Mouse (Mus musculus) spleen, postnatal 4 days (tissue): ENCODE measurements around the gene P2ry2.

Source experiments
- DNase-seq, 2 experiments: peaks; one replicate each; pipeline ENCODE4 v3.0.0; 2022; ENCODE audit warnings: low spot score in 2 of 2

P2ry2 gene

GRCm38 (mm10) chr7:101027623-101028443 is 15.2 kb upstream of the P2ry2 start:
- no peak for DNase-seq

GRCm38 (mm10) chr7:101026836-101027235 is 14.2 kb upstream of the P2ry2 start:
- DNase-seq: no peak

DNA sequence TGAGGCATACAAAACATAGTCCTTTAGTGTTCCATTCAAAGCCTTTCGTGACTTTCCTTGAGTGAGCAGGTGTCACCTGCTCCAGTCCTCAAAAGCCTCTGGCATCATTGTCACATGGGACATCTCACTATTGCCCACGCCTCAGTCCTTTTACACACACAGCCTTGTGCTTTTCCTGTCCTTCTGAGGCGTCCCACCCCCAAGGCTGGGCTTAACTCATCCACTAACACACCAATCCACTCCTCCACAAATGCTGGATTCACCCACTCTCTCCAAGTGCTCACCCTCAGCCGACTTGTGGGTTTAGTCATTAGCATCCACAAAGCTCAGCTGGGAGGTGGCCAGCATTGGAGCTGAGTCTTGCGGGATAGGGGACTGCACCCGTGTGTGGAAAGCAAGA is 4.8 kb upstream of the P2ry2 start:
- DNase-seq: no peak

DNA sequence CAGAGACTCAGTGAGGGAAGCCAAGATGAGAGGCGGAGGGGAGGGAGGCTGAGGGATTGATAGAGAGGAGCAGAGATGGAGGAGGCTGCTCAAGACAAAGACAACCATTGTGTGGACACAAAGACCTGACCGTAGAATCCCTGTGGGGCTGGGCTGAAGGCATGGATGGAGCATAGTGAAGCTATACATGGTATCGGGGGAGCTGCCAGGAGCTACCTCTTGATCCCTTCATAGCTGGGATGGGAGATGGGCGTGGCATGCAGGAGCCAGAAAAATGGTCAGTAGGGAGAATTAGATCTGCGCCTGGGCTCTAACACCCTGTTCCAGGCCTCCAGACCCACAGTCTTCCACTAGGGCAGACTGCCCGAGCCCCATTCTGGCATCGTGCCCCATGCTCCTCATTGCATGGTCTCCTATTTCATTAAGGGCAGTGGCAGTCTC is 4.4 kb upstream of the P2ry2 start:
- no peak for DNase-seq

DNA sequence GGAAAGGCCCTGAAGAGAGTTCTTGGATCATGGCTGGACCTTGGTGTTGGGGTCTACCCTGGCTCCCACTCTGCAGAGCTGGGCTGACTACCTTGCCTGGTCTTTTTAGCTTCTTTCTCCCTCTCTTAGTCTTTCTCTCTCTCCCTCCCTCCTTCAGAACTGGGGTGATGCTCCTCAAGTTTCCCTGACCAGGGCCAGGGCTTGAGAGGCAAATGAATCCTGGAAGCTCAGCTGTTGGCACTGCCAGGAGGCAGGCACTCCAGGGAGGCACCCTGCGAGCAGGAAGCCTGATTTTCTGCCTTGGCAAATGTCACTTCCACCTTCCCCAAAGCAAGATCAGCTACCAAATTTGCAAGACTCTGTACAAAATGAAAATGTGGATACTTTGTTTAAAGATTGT is 2.3 kb upstream of the P2ry2 start:
- no peak for DNase-seq

- DNase-seq: no peak
These were observed 1.4 kb upstream of the P2ry2 start for GRCm38 (mm10) chr7:101014041-101014440.

GRCm38 (mm10) chr7:101011681-101012367 is 842 bp downstream of the P2ry2 start:
- peak; percentile 52 to 80 for DNase-seq

DNA sequence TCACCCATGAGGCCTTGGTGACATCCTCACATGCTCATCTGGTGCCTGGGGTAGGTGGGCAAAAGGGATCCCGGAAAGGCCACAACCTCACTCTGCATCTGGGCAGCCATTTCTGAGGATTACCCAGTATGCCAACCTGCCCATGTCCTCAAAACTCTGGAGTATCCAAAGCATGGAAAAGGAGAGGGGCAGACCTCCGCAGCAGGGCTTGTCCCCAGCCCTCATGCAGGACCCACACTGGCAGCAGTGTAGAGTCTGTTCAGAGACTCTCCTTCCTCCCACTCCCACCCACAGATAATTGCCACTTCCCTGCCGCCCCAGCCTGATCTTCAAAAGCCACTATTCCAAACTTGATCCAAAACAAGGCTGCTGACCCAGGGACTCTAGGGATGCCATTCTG is 1.9 kb downstream of the P2ry2 start:
- DNase-seq: no peak

- DNase-seq: no peak
These were observed 6.5 kb downstream of the P2ry2 start for GRCm38 (mm10) chr7:101006201-101006600.

GRCm38 (mm10) chr7:101005119-101005518 is 7.5 kb downstream of the P2ry2 start:
- no peak for DNase-seq

- no peak for DNase-seq
These were observed 9.0 kb downstream of the P2ry2 start for GRCm38 (mm10) chr7:101003442-101004326.

DNA sequence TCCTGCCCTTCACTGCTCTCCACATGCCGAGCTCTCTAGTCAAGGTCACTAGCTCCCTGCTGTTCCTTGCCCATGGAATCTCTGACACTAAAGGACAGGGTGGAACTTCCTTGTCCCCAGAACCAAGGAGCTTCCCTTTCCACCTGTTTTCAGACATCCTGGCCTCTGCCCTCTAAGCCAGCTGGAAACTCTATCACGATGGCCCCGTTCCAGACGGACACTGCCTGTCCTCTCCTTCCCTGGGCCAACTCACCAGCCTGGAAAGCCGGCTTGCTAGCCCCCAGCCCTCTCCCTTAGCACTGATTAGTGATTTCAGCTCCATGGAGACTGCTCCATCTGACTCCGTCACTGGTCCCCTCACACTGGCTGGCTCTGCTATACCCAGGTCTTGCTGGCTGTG is 10.4 kb downstream of the P2ry2 start:
- DNase-seq: no peak

DNA sequence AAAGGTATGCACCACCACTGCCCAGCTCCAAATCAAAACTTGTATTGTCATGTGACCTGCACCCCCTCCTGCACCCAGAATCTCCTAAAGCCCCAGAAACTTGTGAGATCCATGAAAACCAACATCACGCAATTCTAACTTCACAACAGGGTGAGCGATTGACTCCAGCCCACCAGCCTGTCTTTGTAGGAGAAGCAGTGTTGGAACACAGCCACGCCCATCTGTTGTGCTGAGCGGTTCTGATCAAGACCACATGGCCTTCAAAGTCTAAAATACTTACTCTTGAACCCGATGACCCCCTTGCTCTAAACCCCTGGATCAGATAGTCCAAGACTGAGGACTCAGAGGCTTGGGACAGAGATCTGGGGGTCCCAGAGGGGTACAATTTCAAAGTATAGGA is 13.0 kb downstream of the P2ry2 start:
- DNase-seq: no peak

DNA sequence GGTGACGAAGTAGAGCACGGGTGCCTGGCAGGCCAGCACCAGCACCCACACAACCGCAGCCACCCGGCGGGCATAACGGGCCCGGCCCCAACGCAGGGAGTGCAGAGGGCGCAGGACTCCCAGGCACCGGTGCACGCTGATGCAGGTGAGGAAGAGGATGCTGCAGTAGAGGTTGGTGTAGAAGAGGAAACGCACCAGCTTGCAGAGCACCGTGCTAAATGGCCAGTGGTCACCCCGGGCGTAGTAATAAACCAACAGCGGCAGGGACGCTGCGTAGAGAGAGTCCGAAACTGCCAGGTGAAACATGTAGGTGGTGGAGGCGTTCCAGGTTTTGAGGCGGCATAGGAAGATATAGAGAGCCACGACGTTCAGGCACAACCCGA is 14.1 kb downstream of the P2ry2 start:
- no peak for DNase-seq

DNA sequence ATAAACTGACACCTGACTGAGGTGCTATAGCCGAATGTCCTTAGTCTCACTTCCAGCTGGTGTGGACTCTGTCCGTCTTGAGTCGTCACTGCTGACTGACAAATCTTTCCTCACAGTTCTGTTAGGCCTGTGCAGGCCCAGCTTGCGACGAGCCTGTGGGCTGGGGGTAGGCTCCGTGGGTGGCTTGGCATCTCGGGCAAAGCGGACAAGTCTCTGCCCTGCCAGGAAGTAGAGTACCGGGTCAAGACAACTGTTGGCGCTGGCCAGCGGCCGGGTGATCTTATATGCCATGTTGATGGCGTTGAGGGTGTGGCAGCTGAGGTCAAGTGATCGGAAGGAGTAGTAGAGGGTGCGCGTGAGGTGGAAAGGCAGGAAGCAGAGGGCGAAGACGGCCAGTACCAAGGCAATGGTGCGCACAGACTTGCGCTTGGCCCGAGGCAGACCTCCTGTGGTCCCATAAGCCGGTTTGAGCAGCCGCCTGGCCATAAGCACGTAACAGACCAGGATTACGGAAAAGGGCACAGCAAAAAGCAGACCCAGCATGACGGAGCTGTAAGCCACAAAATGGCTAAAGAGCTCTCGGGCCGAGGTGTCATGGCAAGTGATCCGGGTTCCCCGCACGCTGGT is 14.6 kb downstream of the P2ry2 start:
- no peak for DNase-seq

DNA sequence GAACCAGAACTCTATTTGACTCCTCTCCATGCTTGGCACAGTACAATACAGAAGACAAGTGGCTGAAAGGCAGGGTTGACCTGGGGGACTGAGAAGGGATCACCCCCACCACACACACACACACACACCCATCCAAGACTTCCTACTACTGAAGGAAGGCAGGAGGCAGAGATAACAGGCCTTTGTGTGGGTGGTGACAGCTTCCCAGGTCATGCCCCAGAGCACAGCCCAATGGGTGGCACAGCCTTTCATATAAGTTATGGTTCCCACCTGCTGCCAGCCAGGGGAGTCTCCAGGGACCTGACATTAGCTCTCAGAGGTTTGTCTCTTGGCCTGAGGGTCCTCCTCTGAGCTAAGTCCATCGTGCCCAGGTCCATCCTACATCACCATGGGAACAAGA is 15.5 kb downstream of the P2ry2 start:
- no peak for DNase-seq

- DNase-seq: no peak
These were observed 16.7 kb downstream of the P2ry2 start for GRCm38 (mm10) chr7:100995951-100996350.

- DNase-seq: no peak
These were observed 17.3 kb downstream of the P2ry2 start for GRCm38 (mm10) chr7:100995260-100995864.

DNA sequence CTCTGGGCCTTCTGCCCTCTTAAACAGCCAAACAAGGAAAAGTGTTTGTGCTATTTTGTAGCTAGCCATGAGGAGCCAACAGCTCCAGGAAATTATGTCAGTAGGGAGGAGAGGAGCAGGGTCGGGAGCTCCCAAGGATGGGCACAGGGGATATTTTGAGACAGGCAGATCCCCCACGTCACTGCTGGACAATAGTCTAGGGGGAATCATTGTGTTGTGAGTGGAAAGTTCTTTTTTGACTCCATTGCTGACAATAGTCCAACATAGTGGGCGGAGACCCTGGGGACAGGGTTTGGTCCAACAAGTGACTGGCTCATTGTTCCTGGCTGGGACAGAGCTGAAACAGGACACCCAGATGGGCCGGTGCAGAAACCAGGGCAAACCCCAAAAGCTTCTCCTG is 19.5 kb downstream of the P2ry2 start:
- DNase-seq: no peak

DNA sequence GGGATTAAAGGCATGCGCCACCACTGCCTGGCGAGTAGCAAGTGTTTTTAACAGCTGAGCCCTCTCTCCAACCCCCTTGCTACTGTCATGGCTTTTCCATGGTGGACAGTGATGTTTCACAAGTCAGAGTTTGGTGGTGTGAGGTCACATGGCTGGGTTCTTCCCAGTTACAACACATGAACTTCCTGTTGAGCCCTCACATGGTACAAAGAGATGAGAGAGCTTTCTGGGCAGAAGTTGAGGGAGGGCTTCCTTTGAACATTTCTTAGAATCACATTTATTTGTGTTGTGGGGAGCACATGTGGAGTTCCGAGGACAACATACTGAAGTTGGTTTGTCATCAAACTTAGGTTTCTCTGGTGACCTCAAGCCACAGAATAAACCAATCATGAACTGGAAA is 20.7 kb downstream of the P2ry2 start:
- DNase-seq: no peak

DNA sequence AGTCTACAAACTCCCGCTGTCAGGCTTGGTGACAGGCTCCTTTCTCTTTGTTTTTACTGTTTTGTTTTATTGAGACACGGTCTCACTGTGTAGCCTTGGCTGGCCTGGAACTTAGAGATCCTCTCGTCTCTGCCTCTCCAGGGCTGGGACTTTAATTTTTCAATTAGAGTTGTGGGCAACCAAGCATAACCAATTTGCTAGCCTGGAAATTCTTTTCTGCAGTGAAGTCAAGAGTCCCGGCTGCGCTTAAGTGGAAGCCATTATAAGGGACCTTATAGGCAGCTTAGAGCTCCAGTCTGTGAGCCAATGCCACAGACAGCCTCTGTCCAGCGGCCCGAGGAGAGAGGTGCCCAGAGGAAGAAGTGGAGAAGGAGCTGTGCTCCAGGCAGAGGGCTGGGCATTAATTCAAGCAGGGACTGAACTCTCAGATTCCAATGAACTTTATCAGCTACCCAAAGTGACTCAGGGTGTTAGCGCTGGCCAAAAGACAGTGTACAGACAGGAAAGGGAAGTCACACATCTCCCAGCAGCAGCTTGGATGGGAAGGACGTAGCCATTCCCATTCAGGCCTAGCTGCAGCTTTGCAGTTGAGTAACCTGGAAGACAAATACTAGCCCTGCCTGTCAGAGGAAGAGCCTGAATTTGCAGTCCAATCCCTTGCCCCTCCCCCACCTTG is 21.9 kb downstream of the P2ry2 start:
- DNase-seq: no peak
